Mouse (Mus musculus) heart, postnatal 0 days (tissue): ENCODE measurements at regions not wholly inside any gene's neighbourhood (a gene's known extent, or its start where the extent isn't known, plus 50 kb on each side); places are given as distances from the start of the nearest gene placed in this dataset.

Experiments used
- CTCF ChIP-seq: IDR thresholded peaks from 2 replicates; pipeline ENCODE4 v1.5.1; 2016; ENCODE audit warnings: antibody characterized with exemption, control low read depth, low read depth
- EP300 ChIP-seq: IDR thresholded peaks from 2 replicates; pipeline ENCODE4 v1.6.1; 2016; ENCODE audit warnings: antibody characterized with exemption, low read depth

DNA sequence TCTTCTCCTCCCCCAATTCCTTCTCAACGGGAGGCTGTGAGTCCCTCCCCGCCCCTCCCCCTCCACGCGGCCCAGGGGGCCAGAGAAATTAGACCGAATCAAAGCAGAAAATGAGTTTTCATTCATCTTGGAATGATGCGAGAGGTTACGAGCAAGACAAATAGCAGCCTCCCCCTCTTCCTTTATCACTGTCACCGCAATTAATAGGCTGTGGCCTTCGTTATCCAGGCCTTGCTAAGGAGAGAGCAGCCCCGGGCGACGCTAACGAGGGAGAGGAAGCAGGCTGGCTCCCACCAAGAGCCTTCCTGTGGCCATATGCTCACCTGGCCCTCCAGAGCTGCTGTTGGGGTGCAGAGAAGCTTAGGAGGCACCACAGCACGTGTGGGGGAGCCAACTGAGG lies 61.8 kb upstream of the Lhx1 start:
- TF ChIP-seq CTCF (no peak), EP300 (no peak)
